Mouse (Mus musculus) hematopoietic stem cell, adult 5-6 weeks (primary cell): ENCODE data around the gene Nsd1. TPM values are rescaled to one million over a fixed set of nuclear protein-coding genes. Genes with fewer than 3 reads are reported as not detected.

Source experiments
- ATAC-seq, 2 experiments: fragments of 125-278 bp in 1 of 2; replicated peaks in 1 of 2; 2 replicates each; pipeline ENCODE4 v1.8.0; 2016 to 2017; ENCODE audit warnings: inconsistent platforms in 2 of 2, mild to moderate bottlenecking in 2 of 2, moderate number of reproducible peaks in 2 of 2, low read depth in 1 of 2, moderate TSS enrichment in 1 of 2; ENCODE audit not compliant: low FRiP score in 2 of 2, poor library complexity in 2 of 2, severe bottlenecking in 2 of 2, insufficient read depth in 1 of 2, low TSS enrichment in 1 of 2
- total RNA-seq: library from RNA; stranded (forward); fragments of 172-1452, 232-1000 nt; gene quantifications from 2 replicates; pipeline ENCODE4 v1.2.3, GENCODE M21; 2017

Gene Nsd1
- total RNA-seq, 1 experiment from 2014 or later, result 96.2 TPM

DNA sequence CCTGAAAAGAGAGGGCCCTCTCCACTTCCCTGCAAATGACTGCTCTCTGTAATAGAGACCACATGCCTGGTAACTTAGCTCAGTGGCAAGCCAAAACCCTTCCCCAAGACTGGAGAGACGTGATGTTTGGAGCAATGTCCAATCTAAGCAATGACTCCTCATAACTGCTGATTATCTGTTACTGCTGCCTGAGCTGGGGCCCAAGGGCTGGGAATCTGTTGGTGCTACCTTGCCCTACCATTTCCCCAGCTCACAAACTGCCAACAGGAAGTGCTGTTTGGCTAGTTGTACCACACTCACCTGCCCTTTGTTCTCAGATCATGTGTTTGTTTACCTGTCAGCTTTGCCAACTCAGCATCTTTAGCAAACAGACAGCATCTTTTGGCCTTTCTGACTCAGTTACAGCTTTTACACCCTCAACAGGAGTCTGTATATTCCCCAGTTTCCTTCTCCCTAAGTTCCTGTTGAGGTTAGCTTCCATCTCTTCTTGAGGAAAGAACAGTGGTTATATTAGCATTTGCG is 105.4 kb downstream of the Nsd1 start:
- ATAC-seq, result no peak

DNA sequence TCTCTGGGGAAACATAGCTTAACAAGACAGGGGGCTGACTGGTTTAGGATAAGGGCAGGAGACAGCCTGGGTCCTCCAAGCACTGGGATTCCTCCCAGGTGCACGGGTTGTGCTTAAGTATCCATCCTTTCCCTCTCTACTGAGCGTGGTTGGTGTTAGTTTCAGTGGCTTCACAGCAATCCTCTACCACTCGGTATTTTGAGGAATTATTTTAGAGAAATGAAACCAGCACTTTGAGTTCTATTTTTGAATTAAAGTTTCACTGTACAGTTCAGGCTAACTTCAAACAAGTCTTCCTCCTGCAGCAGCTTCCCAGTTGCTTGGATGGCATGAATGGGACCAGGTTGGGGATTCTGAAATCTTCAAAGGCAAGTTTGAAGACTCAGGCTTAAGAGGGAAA is 108.8 kb downstream of the Nsd1 start:
- ATAC-seq, result no peak

DNA sequence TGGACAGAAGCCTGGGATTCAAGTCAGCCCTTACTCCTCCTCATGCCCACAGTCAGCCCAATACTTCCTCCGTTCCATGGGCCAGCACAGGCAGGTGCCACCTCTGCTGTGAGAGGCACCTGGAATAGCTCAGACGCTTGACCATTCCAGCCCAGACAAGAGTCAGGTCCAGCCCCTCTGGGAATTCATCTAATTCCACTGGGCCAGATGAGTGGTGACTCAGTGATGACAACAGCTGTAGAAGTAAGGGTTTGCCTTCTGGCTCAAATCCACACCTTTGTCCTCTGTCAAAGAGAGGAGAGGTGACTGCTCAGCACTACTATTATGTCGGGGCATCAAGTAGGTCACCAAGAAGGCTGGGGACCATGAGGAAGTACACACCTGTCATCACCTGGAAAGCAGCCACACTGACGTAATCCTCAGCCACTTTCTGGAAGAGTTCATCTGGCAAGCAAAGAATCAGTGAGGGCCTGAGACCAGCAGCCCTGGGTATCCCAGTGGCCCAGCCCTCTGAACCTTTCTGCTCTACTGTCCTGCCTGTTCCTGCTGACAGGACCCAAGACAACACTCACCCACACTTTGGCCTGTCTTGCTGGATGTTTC is 110.5 kb downstream of the Nsd1 start, which contains the start of gene Prelid1:
TSS of gene Prelid1 (plus strand) at position 570 of the 603 bp plus-strand sequence.
- no peak for ATAC-seq

DNA sequence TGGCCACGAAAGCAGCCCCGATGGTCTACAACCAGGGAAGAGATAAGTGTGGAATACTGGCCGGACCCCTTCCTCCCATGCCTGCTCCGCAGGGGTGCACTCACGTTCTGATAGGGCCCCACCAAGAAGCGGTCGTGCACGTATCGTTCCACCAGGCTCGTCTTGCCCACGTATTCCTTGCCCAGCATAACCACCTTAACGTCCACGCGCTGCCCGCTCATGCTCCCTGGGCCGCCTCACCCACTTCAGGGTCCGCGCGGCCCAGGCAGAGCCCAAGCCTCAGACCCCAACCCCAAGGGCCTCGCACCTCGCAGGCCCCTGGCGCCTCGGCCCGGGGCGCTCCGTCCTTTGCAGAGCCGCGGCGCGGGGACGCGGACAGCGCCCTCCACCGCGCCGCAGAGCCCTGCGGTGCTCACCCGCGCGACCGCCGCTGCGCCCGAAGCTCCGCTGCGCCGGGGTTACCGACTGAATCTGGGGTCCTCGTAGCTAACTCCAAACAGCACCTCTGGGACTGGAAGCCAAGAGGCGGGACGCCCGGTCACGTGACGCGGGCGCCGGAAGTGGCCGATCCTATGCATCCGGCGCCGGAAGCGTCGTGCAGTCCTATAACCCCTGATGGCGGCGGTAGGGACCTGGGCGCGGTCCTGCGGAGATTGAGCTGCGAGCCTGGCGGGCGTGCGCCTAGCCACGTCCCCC is 112.0 kb downstream of the Nsd1 start, which contains the start of gene Rab24:
TSS of gene Rab24 (minus strand) at position 513 of the 696 bp plus-strand sequence.
- ATAC-seq, result peak; percentile 70 to 78

DNA sequence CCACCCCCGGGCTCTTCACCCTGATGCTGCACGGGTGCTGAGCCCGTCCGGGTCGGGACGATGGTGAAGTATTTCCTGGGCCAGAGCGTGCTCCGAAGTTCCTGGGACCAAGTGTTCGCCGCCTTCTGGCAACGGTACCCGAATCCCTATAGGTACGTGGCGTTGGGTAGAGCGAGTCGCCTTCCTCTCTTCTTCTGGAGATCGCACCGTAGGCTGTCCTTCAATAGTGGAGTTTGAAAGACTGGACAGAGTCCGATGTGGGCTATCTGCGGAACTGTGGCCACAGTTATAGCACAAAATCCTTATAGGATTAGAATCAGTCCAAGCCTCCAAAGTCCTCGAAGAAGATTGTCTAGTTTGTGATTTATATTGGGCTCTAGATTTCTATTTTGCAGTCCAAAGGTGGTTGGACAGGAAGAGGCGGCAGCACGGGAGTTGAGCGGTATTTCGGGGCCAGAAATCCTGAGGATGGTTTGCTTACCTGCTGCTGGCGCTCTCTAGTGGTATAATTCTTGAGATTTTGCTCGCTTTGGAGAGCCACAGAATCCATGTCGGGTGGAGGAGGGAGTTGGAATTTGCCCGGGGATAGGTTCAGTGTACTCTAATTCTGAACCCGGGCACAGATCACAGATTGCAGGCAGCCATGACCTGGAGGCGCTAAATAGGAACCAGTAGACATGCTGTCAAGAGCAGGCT is 112.7 kb downstream of the Nsd1 start:
- ATAC-seq, result no peak

DNA sequence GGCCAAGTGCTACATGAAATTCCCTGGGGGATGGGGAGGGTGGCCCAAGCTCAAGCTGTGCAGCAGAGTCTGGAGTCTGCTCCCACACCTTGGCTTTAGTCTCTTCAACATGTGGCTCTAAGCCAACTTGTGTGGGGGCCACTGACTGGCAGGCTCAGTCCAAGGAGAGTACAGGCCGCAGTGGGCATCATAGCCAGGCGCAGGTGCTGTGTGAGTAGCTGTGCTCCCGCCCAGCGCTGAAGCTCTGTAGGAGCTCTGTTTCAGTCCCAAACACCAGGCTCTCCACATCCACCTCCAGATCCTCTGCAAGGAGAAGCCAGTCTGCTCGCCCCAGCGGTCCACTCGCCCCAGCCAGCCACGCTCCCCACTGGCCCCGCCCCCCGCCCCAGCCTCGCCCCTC is 116.0 kb downstream of the Nsd1 start:
- no peak for ATAC-seq

DNA sequence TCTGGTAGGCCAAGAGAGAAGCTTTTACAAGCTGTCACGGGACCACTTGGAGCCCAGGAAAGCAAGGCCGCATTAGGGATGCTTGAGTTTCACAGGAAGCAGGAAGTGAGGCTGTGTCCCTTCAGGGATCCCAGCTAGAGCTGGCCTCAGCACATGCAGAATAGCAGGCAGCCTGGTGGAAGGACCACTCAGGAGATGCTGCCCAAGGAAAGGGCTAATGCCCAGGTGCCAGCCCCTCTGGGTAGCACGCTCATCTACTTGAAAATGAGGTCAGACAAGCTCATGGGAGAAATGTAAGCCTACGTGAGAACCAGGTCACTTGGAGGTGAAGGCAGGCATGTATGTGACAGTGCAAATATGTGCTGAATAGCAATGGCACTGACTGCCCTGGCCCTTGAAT is 117.6 kb downstream of the Nsd1 start:
- ATAC-seq, result no peak

DNA sequence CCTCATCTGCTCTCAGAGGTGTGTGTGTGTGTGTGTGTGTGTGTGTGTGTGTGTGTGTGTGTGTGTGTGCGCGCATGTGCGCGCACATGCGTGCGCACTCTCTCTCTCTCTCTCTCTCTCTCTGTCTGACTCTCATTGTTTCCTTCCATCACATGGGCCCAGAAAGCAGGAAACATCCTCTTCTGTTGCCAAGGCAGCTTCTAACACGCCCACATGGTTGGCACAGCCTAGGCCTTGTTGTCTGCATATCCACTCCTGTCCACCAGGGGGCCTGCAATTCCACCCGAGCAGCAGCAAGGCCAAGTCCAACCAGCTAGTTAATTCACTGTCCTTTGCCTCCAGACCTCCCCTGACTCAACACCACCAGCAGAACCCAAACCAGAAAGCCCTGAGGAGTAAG is 118.1 kb downstream of the Nsd1 start:
- ATAC-seq, result peak; percentile 69 to 75

DNA sequence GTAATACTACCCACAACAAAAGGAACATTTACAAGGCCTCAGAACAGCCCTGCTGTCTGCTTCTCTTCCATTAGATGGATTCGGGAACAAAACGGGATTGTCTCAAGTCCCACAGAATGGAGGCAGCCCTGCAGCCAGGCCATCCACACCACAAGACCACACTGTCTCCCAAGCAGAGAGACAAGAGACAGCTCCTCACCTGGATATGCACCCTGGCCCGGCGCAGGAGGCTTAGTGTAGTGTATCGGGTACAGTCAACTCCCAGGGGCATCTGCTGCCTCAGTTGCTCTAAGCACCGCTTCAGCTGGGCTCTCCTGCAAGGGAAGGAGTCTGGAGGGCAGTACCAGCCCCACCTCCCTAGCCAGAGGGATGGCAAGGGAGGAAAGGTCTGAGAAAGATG is 118.6 kb downstream of the Nsd1 start:
- ATAC-seq, result no peak

DNA sequence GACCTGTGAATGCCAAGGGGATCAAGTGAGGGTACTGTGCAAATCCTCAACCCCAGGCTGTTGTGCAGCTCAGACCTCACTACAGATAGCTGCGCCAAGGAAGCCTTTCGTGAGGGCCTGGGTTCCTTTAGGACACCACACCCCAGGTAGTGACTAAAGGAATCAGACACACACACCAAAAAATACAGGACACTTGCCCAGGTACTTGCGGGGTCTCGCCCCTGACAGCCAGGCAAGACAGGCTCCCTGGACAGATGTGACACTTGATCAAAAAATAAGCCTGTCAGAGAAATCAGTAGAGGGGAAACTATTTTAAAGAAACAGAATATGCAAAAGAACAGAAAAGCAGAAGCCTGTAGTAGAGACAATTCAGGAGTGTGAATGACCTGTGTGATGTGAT is 119.1 kb downstream of the Nsd1 start:
- ATAC-seq, result no peak

DNA sequence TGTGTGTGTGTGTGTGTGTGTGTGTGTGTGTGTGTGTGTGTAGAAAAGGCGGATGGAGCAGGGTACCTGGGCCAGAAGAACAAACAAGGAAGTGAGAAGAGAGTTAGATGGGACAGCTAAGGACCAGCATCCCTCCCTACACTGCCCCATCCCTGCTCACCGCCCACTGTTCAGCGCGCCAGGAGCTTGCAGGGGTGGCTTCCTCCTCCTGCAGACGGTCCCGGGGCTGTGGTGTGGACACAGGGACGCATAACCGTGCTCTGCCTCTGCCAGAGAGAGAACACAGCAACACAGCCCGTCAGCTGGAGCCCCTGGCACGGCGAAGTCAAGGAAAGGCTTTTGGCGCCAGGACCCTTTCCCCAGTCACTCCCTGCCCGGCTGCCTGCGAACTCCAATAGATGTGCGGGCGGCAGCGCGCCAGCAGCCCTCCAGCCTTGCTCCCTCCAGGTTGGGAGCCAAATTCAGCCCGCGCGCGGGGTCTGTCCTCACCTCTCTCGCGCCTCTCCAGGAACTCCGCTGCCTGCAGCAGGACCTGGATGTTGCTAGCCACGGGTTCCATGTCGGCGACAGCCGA is 119.6 kb downstream of the Nsd1 start:
- no peak for ATAC-seq

DNA sequence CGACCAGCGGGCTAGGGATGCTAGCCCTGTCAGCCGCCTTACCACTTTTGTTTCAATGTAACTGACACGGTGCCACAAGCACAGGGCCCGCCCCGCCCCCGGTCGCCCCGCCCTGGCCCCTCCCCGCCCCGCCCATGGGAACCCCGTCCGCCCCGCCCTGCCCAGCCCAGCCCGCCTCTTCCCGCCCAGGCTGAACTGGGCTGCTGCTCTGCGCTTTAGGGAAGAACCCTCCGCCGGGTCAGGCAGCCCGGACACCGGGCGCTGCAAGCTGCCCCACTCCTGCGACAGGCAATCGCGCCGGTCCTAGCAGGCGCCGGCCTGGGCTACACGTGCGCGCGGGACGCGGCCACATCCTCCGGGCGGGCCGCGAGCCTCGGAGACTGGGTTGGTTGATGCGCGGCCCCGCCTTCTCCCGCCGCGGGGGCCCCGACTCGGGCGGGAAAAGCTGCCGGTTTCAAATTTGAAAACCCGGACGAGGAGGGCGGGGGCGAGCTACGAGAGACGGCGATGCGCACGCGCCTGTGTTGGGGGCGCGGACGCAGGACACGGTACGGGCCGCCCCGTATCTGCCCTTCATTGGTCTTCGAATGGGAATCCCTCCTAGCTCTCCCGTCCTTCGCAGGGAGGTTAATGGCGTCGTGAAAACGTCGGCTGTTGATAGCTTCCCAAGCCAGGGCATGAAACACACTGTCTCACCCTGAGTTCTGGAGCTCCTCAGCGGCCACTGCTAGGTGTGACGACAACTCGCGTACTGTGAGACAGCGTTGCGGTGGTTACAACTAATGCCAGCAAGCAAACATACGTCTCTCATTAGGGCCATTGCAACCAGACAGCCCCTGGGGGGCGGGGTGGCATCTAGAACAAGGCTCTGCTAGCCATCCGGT is 120.3 kb downstream of the Nsd1 start, which contains the start of gene Mxd3:
TSS of gene Mxd3 (minus strand) at position 141 of the 884 bp plus-strand sequence.
- ATAC-seq, result peak; percentile 50 to 62

DNA sequence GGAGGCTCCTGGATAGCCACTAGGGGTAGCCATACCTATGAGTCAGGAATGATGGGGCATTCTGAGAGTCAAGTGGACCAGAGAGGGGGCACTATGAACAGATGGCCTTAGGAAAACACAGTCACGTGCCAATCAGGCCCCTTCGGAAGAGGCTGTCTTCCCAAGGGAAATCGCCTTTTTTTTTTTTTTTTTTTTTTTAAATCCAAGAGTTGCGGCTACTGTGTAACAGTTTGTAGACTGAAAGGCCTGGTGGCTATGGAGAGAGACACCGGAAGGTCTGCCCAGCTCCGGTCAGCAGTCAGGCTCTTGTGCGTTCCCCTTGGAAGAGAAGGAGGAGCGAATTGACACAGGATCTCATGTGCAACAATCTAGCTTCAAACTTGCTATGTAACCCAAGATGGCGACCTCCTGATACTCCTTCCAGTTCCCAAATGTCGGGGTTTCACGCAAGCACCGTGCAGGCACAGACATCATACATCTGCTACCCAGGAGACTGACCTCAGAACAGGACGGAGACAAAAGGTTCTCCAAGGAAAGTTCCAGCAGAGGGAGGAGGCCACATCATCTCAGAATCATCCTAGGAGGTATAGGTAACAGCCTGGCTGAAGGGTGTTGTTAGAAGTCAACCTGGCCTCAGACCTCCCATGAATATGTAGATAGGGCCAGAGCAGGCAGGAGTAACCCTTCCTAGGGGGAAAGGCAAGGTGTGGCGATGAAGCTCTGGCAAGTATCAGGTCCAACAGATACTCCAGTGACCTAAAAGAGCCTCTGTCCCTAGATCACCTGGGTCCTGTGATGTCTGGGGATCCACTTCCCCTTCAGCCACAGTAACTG is 121.2 kb downstream of the Nsd1 start:
- ATAC-seq, result no peak; a peak in 2 of 4 replicates

DNA sequence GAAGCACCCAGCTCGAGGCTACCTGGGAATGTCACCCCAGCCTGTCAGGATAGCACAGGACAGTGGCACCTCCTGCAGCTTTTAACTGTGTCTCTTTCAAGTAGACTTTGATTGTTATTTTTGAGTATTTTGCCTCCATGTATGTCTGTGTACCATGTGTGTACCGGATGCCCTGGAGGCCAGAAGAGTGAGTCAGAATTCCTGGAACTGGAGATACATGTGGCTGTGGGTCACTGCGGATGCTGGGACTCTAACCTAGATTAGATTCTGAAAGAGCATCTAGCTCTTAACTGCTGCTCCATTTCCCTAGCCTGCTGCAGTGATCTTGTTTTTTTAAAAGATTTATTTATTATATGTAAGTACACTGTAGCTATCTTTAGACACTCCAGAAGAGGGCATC is 122.7 kb downstream of the Nsd1 start:
- no peak for ATAC-seq

DNA sequence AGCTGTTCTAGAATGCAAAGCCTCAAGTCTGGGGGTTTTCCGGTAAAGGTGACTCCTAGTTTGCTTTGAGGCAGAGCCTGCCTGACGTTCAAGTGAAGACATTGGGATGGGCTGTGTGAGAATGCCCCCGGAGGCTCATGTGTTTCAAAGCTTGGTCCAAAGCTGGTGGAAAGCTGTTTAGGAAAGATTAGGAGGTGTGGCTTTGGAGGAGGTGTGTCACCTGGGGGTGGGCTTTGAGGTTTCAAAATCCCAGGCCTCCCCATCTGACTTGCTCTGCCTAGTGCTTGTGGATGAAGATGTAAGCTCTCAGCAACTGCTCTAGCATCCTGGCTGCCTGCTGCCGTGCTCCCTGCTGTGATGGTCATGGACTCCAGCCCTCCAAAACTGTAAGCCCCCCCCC is 126.1 kb downstream of the Nsd1 start:
- no peak for ATAC-seq

DNA sequence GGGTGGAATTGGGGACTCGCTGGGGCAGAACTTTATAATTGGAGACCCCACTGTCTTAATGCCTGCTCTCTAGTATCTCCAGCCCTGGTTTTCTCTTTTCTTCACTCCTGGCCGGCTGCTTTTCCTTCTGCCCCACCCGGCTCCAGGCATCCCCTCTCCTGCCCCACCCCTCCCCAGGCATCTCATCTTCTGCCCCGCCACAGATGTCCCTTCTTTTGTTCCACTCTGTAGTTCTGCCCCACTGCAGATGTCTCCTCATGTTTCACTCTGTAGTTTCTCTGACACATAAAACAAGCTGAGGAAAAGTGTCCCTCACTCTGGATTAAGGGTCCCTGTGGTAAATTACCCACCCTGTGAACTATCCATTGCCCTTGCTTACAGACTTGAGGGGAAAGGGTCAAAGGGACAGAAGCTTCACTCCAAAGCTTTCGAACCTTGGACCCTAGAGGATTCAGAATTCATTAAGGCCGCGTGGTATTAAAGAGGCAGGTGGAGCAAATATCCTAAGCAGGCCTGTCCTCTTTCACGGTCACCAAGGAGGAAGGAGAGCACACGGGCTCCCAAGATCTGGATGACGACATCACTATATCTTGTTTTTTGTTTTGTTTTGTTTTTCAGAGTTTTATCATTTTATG is 127.9 kb downstream of the Nsd1 start:
- no peak for ATAC-seq
